Mouse (Mus musculus): ENCODE results near the gene AI182371.

The AI182371 gene

GRCm38 (mm10) chr2:35069124-35069523 is 32.2 kb downstream of the AI182371 start:
- DNase-seq (ENCODE audit: low spot score in 2 of 2) = no peak

- DNase-seq (ENCODE audit: low spot score in 2 of 2) = no peak
These were observed 34.2 kb downstream of the AI182371 start for GRCm38 (mm10) chr2:35067117-35067516.

GRCm38 (mm10) chr2:35066525-35067082 is 34.7 kb downstream of the AI182371 start:
- no peak for DNase-seq (ENCODE audit: low spot score in 2 of 2)

GRCm38 (mm10) chr2:35063333-35064030 is 37.9 kb downstream of the AI182371 start:
- no peak for DNase-seq (ENCODE audit: low spot score in 2 of 2)

GRCm38 (mm10) chr2:35061338-35061737 is 40.0 kb downstream of the AI182371 start, which contains the start of gene Hc:
Gene Hc (minus strand): TSS chr2:35061438.
- no peak for DNase-seq (ENCODE audit: low spot score in 2 of 2)

GRCm38 (mm10) chr2:35060897-35061296 is 40.4 kb downstream of the AI182371 start:
- no peak for DNase-seq (ENCODE audit: low spot score in 2 of 2)

GRCm38 (mm10) chr2:35060256-35060655 is 41.1 kb downstream of the AI182371 start:
- no peak for DNase-seq (ENCODE audit: low spot score in 2 of 2)

GRCm38 (mm10) chr2:35058325-35058724 is 43.0 kb downstream of the AI182371 start:
- no peak for DNase-seq (ENCODE audit: low spot score in 2 of 2)

GRCm38 (mm10) chr2:35057243-35057642 is 44.1 kb downstream of the AI182371 start:
- DNase-seq (ENCODE audit: low spot score in 2 of 2) = no peak

GRCm38 (mm10) chr2:35048851-35049250 is 52.5 kb downstream of the AI182371 start:
- DNase-seq (ENCODE audit: low spot score in 2 of 2) = no peak

GRCm38 (mm10) chr2:35044956-35045355 is 56.4 kb downstream of the AI182371 start:
- DNase-seq (ENCODE audit: low spot score in 2 of 2) = no peak

GRCm38 (mm10) chr2:35038580-35039375 is 62.6 kb downstream of the AI182371 start:
- DNase-seq (ENCODE audit: low spot score in 2 of 2) = no peak

Data from frontal cortex, postnatal 10 days (tissue).